Mouse (Mus musculus): ENCODE data around the gene Il24. TPM values are rescaled to one million over a fixed set of nuclear protein-coding genes. Genes with fewer than 3 reads are reported as not detected.

The Il24 gene
- polyA plus RNA-seq, 1 experiment from 2014 or later: not detected

- 91% methylated on average over 7 of the region's 7 CpGs for WGBS
- H3K9me3 ChIP-seq: no peaks in the 10 kb centered on the region
Observed at GRCm38 (mm10) chr1:130844516-130844915, 42.7 kb downstream of the Il24 start.

GRCm38 (mm10) chr1:130841621-130842020, 45.6 kb downstream of the Il24 start:
- WGBS: 93% methylated on average over 7 of the region's 7 CpGs
- ATAC-seq (replicated peaks): no peak

More at GRCm38 (mm10) chr1:130844516-130844915, 42.7 kb downstream of the Il24 start:
- H3K27ac ChIP-seq: no peak overlapping the region
- no peak overlapping the region for H3K4me2 ChIP-seq
- H3K36me3 ChIP-seq (replicated peaks): no peaks in the 10 kb centered on the region
- H3K9ac ChIP-seq: no peak overlapping the region
- no peaks in the 10 kb centered on the region for H3K27me3 ChIP-seq (replicated peaks)
- no peak overlapping the region for H3K4me3 ChIP-seq
- ATAC-seq (replicated peaks): no peak
- H3K4me1 ChIP-seq: no peaks in the 10 kb centered on the region

GRCm38 (mm10) chr1:130840599-130841379, 46.5 kb downstream of the Il24 start:
- H3K4me1 ChIP-seq: no peaks in the 10 kb centered on the region
- no peak overlapping the region for H3K4me2 ChIP-seq
- no peak overlapping the region for H3K9ac ChIP-seq
- no peak overlapping the region for H3K27ac ChIP-seq
- ATAC-seq (replicated peaks): no peak
- WGBS: 83% methylated on average over 8 of the region's 8 CpGs
- no peaks in the 10 kb centered on the region for H3K27me3 ChIP-seq (replicated peaks)
- H3K4me3 ChIP-seq: no peak overlapping the region
- no peaks in the 10 kb centered on the region for H3K9me3 ChIP-seq
- no peaks in the 10 kb centered on the region for H3K36me3 ChIP-seq (replicated peaks)

More at GRCm38 (mm10) chr1:130841621-130842020, 45.6 kb downstream of the Il24 start:
- Histone ChIP-seq H3K9ac (no peak overlapping the region), H3K4me3 (no peak overlapping the region), H3K27me3 (replicated peaks) (no peaks in the 10 kb centered on the region), H3K4me2 (no peak overlapping the region), H3K36me3 (replicated peaks) (no peaks in the 10 kb centered on the region), H3K27ac (no peak overlapping the region), H3K4me1 (no peaks in the 10 kb centered on the region), H3K9me3 (no peaks in the 10 kb centered on the region)

GRCm38 (mm10) chr1:130838288-130838687, 49.0 kb downstream of the Il24 start:
- H3K9me3 ChIP-seq: no peaks in the 10 kb centered on the region
- no peak overlapping the region for H3K4me3 ChIP-seq
- 53% methylated on average over 6 of the region's 6 CpGs for WGBS
- ATAC-seq (replicated peaks): no peak
- H3K9ac ChIP-seq: no peak overlapping the region
- no peak overlapping the region for H3K27ac ChIP-seq
- H3K36me3 ChIP-seq (replicated peaks): no peaks in the 10 kb centered on the region
- H3K27me3 ChIP-seq (replicated peaks): no peaks in the 10 kb centered on the region
- no peak overlapping the region for H3K4me2 ChIP-seq
- H3K4me1 ChIP-seq: no peaks in the 10 kb centered on the region

- Histone ChIP-seq H3K9me3 (no peaks in the 10 kb centered on the region), H3K4me1 (no peaks in the 10 kb centered on the region), H3K4me3 (no peak overlapping the region), H3K27me3 (replicated peaks) (no peaks in the 10 kb centered on the region), H3K27ac (no peak overlapping the region), H3K36me3 (replicated peaks) (no peaks in the 10 kb centered on the region), H3K4me2 (no peak overlapping the region), H3K9ac (no peak overlapping the region)
- no peak for ATAC-seq (replicated peaks)
- 86% methylated on average over 6 of the region's 6 CpGs for WGBS
Observed at GRCm38 (mm10) chr1:130835161-130835936, 51.9 kb downstream of the Il24 start.

- no peak overlapping the region for H3K27ac ChIP-seq
- no peaks in the 10 kb centered on the region for H3K4me1 ChIP-seq
- H3K4me3 ChIP-seq: no peak overlapping the region
- no peaks in the 10 kb centered on the region for H3K36me3 ChIP-seq (replicated peaks)
- H3K27me3 ChIP-seq (replicated peaks): no peaks in the 10 kb centered on the region
- H3K4me2 ChIP-seq: no peak overlapping the region
- no peak overlapping the region for H3K9ac ChIP-seq
- H3K9me3 ChIP-seq: no peaks in the 10 kb centered on the region
- 83% methylated on average over 5 of the region's 5 CpGs for WGBS
- no peak for ATAC-seq (replicated peaks)
Observed at GRCm38 (mm10) chr1:130832230-130833149, 54.8 kb downstream of the Il24 start.

Other genes starting within 250 kb of the Il24 start
- not detected in 2 replicates for gene C4bp, start 225.8 kb downstream of the Il24 start, polyA plus RNA-seq (2015; fragmentation: Nextera tagmentation; extraction: Ambion mirVana)
- 0.14 TPM in 1 of 2 replicates, not detected in the other for gene Gm29427, start 171.7 kb downstream of the Il24 start, polyA plus RNA-seq (2015; fragmentation: Nextera tagmentation; extraction: Ambion mirVana)
- gene Yod1, start 170.1 kb downstream of the Il24 start, polyA plus RNA-seq (2015; fragmentation: Nextera tagmentation; extraction: Ambion mirVana): 17.6 TPM in 2 replicates
- 22.2 and 25.5 TPM in 2 replicates for gene Pfkfb2, start 158.2 kb downstream of the Il24 start, polyA plus RNA-seq (2015; fragmentation: Nextera tagmentation; extraction: Ambion mirVana)
- 0.26 and 0.56 TPM in 2 replicates for gene AA986860, start 155.5 kb downstream of the Il24 start, polyA plus RNA-seq (2015; fragmentation: Nextera tagmentation; extraction: Ambion mirVana)
- gene Fcamr, start 86.6 kb downstream of the Il24 start, polyA plus RNA-seq (2015; fragmentation: Nextera tagmentation; extraction: Ambion mirVana): not detected in 2 replicates
- not detected in 2 replicates for gene Pigr, start 60.8 kb downstream of the Il24 start, polyA plus RNA-seq (2015; fragmentation: Nextera tagmentation; extraction: Ambion mirVana)
- 0.63 and 0.72 TPM in 2 replicates for gene Fcmr, start 21.8 kb downstream of the Il24 start, polyA plus RNA-seq (2015; fragmentation: Nextera tagmentation; extraction: Ambion mirVana)
- not detected in 2 replicates for gene Il20, start 24.0 kb upstream of the Il24 start, polyA plus RNA-seq (2015; fragmentation: Nextera tagmentation; extraction: Ambion mirVana)
- gene Il19, start 52.7 kb upstream of the Il24 start, polyA plus RNA-seq (2015; fragmentation: Nextera tagmentation; extraction: Ambion mirVana): not detected in 2 replicates
- not detected in 2 replicates for gene Il10, start 132.4 kb upstream of the Il24 start, polyA plus RNA-seq (2015; fragmentation: Nextera tagmentation; extraction: Ambion mirVana)
- 17.9 and 22.2 TPM in 2 replicates for gene Mapkapk2, start 210.4 kb upstream of the Il24 start, polyA plus RNA-seq (2015; fragmentation: Nextera tagmentation; extraction: Ambion mirVana)

All from midbrain, embryonic 15.5 days (tissue).